Mouse (Mus musculus) effector memory CD4-positive, alpha-beta T cell, adult 5 months (primary cell): ENCODE data around the gene Ccdc186. TPM values are rescaled to one million over a fixed set of nuclear protein-coding genes. Genes with fewer than 3 reads are reported as not detected.

Experiments used
- polyA plus RNA-seq: library from polyadenylated mRNA; unstranded; fragments of 100-300 nt; shearing (Covaris generic); gene quantifications from one replicate; pipeline ENCODE4 v1.2.1, GENCODE M21; 2017

Ccdc186 gene
- polyA plus RNA-seq = 25.8 TPM

DNA sequence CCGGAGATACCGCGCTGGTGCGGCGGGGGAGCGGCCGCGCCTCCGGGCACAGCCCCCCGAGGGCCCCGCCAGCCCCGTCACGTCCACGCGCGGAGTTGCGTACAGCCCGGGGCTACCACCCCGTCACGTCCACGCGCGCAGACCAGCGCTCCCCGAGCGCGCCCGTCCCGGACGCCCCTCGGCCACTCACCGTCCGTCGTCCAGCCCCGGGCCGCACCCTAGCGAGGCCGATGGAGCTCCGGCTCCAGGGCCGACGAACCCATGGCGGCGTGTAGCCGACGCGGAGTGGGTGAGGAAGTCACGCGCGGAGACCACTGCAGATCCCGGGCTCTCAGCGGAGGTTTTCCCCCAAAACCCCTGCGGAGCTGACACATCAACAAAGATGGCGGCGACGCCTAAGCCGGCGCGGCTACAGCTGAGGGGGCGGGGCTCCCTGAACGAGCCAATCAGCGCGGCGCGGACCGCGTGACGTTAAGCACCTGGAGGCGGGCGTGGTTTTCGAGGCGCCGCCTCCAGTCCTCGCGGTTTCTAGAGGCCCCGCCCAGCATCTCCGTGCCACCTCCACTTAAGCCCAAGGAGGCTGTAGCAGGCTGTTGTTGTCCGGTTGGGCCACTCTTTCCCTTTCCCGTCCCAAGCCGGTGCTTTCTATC is at the start of gene Ccdc186:
TSS of gene Ccdc186 (minus strand) at position 393 of the 650 bp plus-strand sequence.

DNA sequence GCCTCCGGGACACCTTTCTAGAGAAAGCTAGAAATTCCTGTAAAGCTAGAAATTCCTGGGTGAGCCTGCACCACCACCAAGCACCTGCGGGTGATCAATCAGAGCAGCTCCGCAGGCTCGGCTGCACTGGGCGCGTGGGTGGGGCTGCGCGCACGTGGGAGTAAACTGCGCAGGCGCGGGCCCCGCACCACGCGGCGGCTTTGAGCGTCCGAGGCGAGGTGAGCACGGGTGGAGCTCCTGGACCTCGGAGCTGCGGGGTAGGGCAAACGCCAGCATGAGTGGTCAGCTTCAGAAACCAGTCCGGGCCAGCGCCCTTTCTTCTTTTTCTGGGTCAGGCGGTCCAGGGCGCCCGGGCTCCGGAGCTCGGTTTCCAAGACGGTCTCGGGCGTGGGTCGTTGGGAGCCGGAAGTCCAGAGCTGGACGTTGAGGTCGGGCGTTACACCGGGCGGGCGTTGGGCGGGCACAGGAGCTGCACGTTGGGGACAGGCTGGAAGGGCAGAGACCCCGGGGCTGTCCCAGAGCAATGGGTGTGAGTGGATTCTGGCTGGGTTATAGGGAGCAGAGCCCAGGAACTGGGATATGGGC is 4.1 kb upstream of the Ccdc186 start, which contains the start of gene Tdrd1:
TSS of gene Tdrd1 (plus strand) at position 163 of the 585 bp plus-strand sequence.

Other genes starting within 250 kb of the Ccdc186 start
- gene Adrb1, start 100.0 kb downstream of the Ccdc186 start, polyA plus RNA-seq = 0.85 TPM
- gene Tdrd1, start 4.0 kb upstream of the Ccdc186 start, polyA plus RNA-seq = not detected
- gene Vwa2, start 52.1 kb upstream of the Ccdc186 start, polyA plus RNA-seq = not detected
- not detected for gene Afap1l2, start 186.0 kb upstream of the Ccdc186 start, polyA plus RNA-seq